Mouse (Mus musculus) cerebellum, adult 2 months (tissue): ENCODE results near the gene B4galnt2.

Source experiments
- CTCF ChIP-seq: fragments of 200-500 bp; IDR thresholded peaks from 2 replicates; pipeline ENCODE4 v1.5.1; 2011; ENCODE audit warnings: low read depth, mild to moderate bottlenecking, control low read depth, low read length, moderate library complexity, borderline replicate concordance; ENCODE audit not compliant: insufficient read depth
- POLR2A ChIP-seq: fragments of 200-500 bp; IDR thresholded peaks from 2 replicates; pipeline ENCODE4 v1.6.1; 2011; ENCODE audit warnings: low read length, control low read depth, borderline replicate concordance; ENCODE audit not compliant: insufficient read depth

DNA sequence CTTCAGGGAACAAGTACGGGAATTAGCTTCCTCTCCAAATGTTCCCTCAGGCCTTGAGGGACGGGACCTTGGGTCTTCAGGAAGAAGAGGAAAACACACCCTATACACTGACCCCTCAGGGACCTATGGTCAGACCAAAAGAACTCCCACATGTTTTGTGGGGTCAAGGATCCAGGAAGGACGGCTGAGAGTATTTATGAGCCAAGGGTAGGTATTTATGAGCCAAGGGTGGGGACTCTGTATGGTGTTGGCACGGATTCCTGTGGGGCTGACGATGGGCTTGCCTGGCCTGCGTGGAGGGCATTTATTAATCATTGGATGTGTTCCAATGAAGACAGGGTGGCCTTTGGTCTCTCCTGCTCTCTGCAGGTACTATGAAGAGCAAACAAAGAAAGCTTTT is 78.3 kb downstream of the B4galnt2 start:
- TF ChIP-seq POLR2A (no peak), CTCF (no peak)
